Mouse (Mus musculus) heart, embryonic 12.5 days (tissue): Measurements from ENCODE around the gene Grik4. TPM values are rescaled to one million over a fixed set of nuclear protein-coding genes. Genes with fewer than 3 reads are reported as not detected.

Source experiments
- ATAC-seq: fragments of 200-750 bp; cut with Nextera tagmentation; 2 replicates; pipeline ENCODE4 v1.8.0; 2017; ENCODE audit warnings: moderate TSS enrichment, moderate library complexity; ENCODE audit not compliant: insufficient number of reproducible peaks, low FRiP score
- H3K27ac ChIP-seq: fragments of 300-500 bp; sonication (generic); 2 replicates; pipeline ENCODE4 v1.5.1; 2016; ENCODE audit warnings: mild to moderate bottlenecking, moderate library complexity; ENCODE audit not compliant: poor library complexity, severe bottlenecking
- H3K27me3 ChIP-seq: fragments of 300-500 bp; sonication (generic); replicated peaks from 2 replicates; pipeline ENCODE4 v1.6.1; 2016; ENCODE audit warnings: mild to moderate bottlenecking, moderate library complexity
- H3K36me3 ChIP-seq: fragments of 300-500 bp; sonication (generic); 2 replicates; pipeline ENCODE4 v1.6.1; 2016; ENCODE audit warnings: mild to moderate bottlenecking, moderate library complexity
- H3K4me1 ChIP-seq: fragments of 300-500 bp; sonication (generic); replicated peaks from 2 replicates; pipeline ENCODE4 v1.6.1; 2016; ENCODE audit warnings: mild to moderate bottlenecking
- H3K4me2 ChIP-seq: fragments of 300-500 bp; sonication (generic); 2 replicates; pipeline ENCODE4 v1.6.1; 2016; ENCODE audit warnings: mild to moderate bottlenecking, moderate library complexity
- H3K4me3 ChIP-seq: fragments of 300-500 bp; sonication (generic); 2 replicates; pipeline ENCODE4 v1.5.1; 2016; ENCODE audit warnings: mild to moderate bottlenecking
- H3K9ac ChIP-seq: fragments of 300-500 bp; sonication (generic); 2 replicates; pipeline ENCODE4 v1.6.1; 2016; ENCODE audit warnings: mild to moderate bottlenecking, moderate library complexity
- H3K9me3 ChIP-seq: fragments of 300-500 bp; sonication (generic); replicated peaks from 2 replicates; pipeline ENCODE4 v1.6.1; 2016; ENCODE audit warnings: mild to moderate bottlenecking, moderate library complexity
- WGBS: fragments of 180-500 bp; shearing (Covaris S2); methylation state at CpG from one replicate; pipeline ENCODE4 v1.1.7; 2016; 5-methylcytosine and 5-hydroxymethylcytosine counted together
- polyA plus RNA-seq: library from polyadenylated mRNA; unstranded; fragments of >200 nt; fragmentation: Nextera tagmentation; extraction: Ambion mirVana; gene quantifications from 2 replicates; pipeline ENCODE4 v1.2.1, GENCODE M21; 2016

Gene Grik4
- polyA plus RNA-seq, 1 experiment from 2014 or later: 0.42 TPM

- no peaks in the 10 kb centered on the region for H3K4me1 ChIP-seq
- H3K9ac ChIP-seq: no peak overlapping the region
- H3K27me3 ChIP-seq: peaks cover 36% of the 10 kb centered on the region
- no peak for ATAC-seq
- H3K36me3 ChIP-seq: no peaks in the 10 kb centered on the region
- no peak overlapping the region for H3K4me3 ChIP-seq
- no peaks in the 10 kb centered on the region for H3K9me3 ChIP-seq
- WGBS: 11% methylated on average over 6 of the region's 6 CpGs
- H3K4me2 ChIP-seq: no peak overlapping the region
- H3K27ac ChIP-seq: no peak overlapping the region
Measured at GRCm38 (mm10) chr9:42573180-42573579, 371.1 kb downstream of the Grik4 start.

GRCm38 (mm10) chr9:42565921-42566320 lies 378.4 kb downstream of the Grik4 start:
- Histone ChIP-seq H3K4me3 (no peak overlapping the region), H3K27me3 (peaks cover 3% of the 10 kb centered on the region; the same call in 1 of the 2 replicates), H3K4me1 (no peaks in the 10 kb centered on the region), H3K36me3 (no peaks in the 10 kb centered on the region), H3K9ac (no peak overlapping the region), H3K4me2 (no peak overlapping the region), H3K27ac (no peak overlapping the region), H3K9me3 (no peaks in the 10 kb centered on the region)
- WGBS: 74% methylated on average over 4 of the region's 4 CpGs
- ATAC-seq: no peak

GRCm38 (mm10) chr9:42555186-42555585 lies 389.1 kb downstream of the Grik4 start:
- Histone ChIP-seq H3K4me3 (no peak overlapping the region), H3K4me1 (no peaks in the 10 kb centered on the region), H3K36me3 (no peaks in the 10 kb centered on the region), H3K9me3 (0 out of 2 replicates have a peak, but pooled peaks cover 4% of the 10 kb centered on the region), H3K9ac (no peak overlapping the region), H3K27ac (no peak overlapping the region), H3K4me2 (no peak overlapping the region), H3K27me3 (peaks cover 18% of the 10 kb centered on the region)
- WGBS: 23% methylated on average over 1 of the region's 1 CpGs
- ATAC-seq: no peak

- H3K4me1 ChIP-seq: no peaks in the 10 kb centered on the region
- H3K4me2 ChIP-seq: no peak overlapping the region
- 17% methylated on average over 13 of the region's 13 CpGs for WGBS
Measured at GRCm38 (mm10) chr9:42550116-42550515, 394.2 kb downstream of the Grik4 start.

GRCm38 (mm10) chr9:42548981-42549380 lies 395.3 kb downstream of the Grik4 start:
- no peaks in the 10 kb centered on the region for H3K9me3 ChIP-seq
- H3K4me2 ChIP-seq: no peak overlapping the region
- no peaks in the 10 kb centered on the region for H3K36me3 ChIP-seq
- peaks cover 56% of the 10 kb centered on the region for H3K27me3 ChIP-seq
- H3K4me3 ChIP-seq: no peak overlapping the region
- no peak for ATAC-seq
- H3K9ac ChIP-seq: no peak overlapping the region
- H3K4me1 ChIP-seq: no peaks in the 10 kb centered on the region
- WGBS: 39% methylated on average over 7 of the region's 7 CpGs
- H3K27ac ChIP-seq: no peak overlapping the region

More at GRCm38 (mm10) chr9:42550116-42550515, 394.2 kb downstream of the Grik4 start:
- Histone ChIP-seq H3K36me3 (no peaks in the 10 kb centered on the region), H3K9me3 (no peaks in the 10 kb centered on the region), H3K27ac (no peak overlapping the region), H3K4me3 (no peak overlapping the region), H3K9ac (no peak overlapping the region), H3K27me3 (peaks cover 48% of the 10 kb centered on the region)
- no peak for ATAC-seq

- Histone ChIP-seq H3K9me3 (no peaks in the 10 kb centered on the region), H3K27me3 (peaks cover 36% of the 10 kb centered on the region), H3K36me3 (no peaks in the 10 kb centered on the region), H3K27ac (no peak overlapping the region), H3K9ac (no peak overlapping the region), H3K4me2 (no peak overlapping the region), H3K4me3 (no peak overlapping the region), H3K4me1 (no peaks in the 10 kb centered on the region)
- ATAC-seq: no peak
- WGBS: 80% methylated on average over 10 of the region's 10 CpGs
Measured at GRCm38 (mm10) chr9:42544521-42544920, 399.8 kb downstream of the Grik4 start.

GRCm38 (mm10) chr9:42533491-42533890 lies 410.8 kb downstream of the Grik4 start:
- Histone ChIP-seq H3K4me2 (no peak overlapping the region), H3K27ac (0 out of 2 replicates have a peak overlapping the region, but pooled peaks have one; percentile 13), H3K36me3 (no peaks in the 10 kb centered on the region), H3K9me3 (no peaks in the 10 kb centered on the region), H3K27me3 (peaks cover 8% of the 10 kb centered on the region; the same call in 1 of the 2 replicates), H3K4me3 (no peak overlapping the region), H3K4me1 (peaks cover 34% of the 10 kb centered on the region), H3K9ac (no peak overlapping the region)
- 87% methylated on average over 8 of the region's 8 CpGs for WGBS
- no peak for ATAC-seq

GRCm38 (mm10) chr9:42533041-42533440 lies 411.3 kb downstream of the Grik4 start:
- ATAC-seq: no peak
- peaks cover 34% of the 10 kb centered on the region for H3K4me1 ChIP-seq
- H3K4me2 ChIP-seq: no peak overlapping the region
- no peak overlapping the region; the same call in 1 of the 2 replicates for H3K27ac ChIP-seq
- H3K9me3 ChIP-seq: no peaks in the 10 kb centered on the region
- no peak overlapping the region for H3K4me3 ChIP-seq
- H3K9ac ChIP-seq: no peak overlapping the region
- no peaks in the 10 kb centered on the region for H3K36me3 ChIP-seq
- WGBS: 17% methylated on average over 6 of the region's 6 CpGs
- peaks cover 9% of the 10 kb centered on the region for H3K27me3 ChIP-seq

GRCm38 (mm10) chr9:42531951-42532350 lies 412.3 kb downstream of the Grik4 start:
- Histone ChIP-seq H3K9ac (no peak overlapping the region), H3K4me1 (peaks cover 34% of the 10 kb centered on the region), H3K4me2 (no peak overlapping the region), H3K27me3 (peaks cover 14% of the 10 kb centered on the region), H3K4me3 (no peak overlapping the region), H3K27ac (no peak overlapping the region), H3K36me3 (no peaks in the 10 kb centered on the region), H3K9me3 (no peaks in the 10 kb centered on the region)
- WGBS: 7% methylated on average over 3 of the region's 3 CpGs
- ATAC-seq: no peak

GRCm38 (mm10) chr9:42530221-42531152 lies 413.8 kb downstream of the Grik4 start:
- Histone ChIP-seq H3K4me3 (no peak overlapping the region), H3K4me2 (no peak overlapping the region), H3K9me3 (no peaks in the 10 kb centered on the region), H3K4me1 (peaks cover 34% of the 10 kb centered on the region), H3K36me3 (no peaks in the 10 kb centered on the region), H3K27ac (no peak overlapping the region), H3K27me3 (peaks cover 20% of the 10 kb centered on the region), H3K9ac (no peak overlapping the region)
- 0 out of 2 replicates have a peak, but pooled peaks have one; percentile 39 for ATAC-seq
- 42% methylated on average over 7 of the region's 7 CpGs for WGBS

GRCm38 (mm10) chr9:42520587-42521084 lies 423.7 kb downstream of the Grik4 start:
- 4% methylated on average over 36 of the region's 36 CpGs for WGBS
- peak overlapping the region; percentile 74 for H3K4me2 ChIP-seq
- 0 out of 2 replicates have a peak, but pooled peaks cover 9% of the 10 kb centered on the region for H3K4me1 ChIP-seq
- H3K27me3 ChIP-seq: peaks cover 60% of the 10 kb centered on the region
- ATAC-seq: 0 out of 2 replicates have a peak, but pooled peaks have one; percentile 51
- H3K27ac ChIP-seq: no peak overlapping the region
- peak overlapping the region; percentile 36 for H3K4me3 ChIP-seq
- H3K36me3 ChIP-seq: no peaks in the 10 kb centered on the region
- no peaks in the 10 kb centered on the region for H3K9me3 ChIP-seq
- H3K9ac ChIP-seq: peak overlapping the region; percentile 23; the same call in 1 of the 2 replicates
